ENCODE assay signal across 15 mouse cellular contexts in the genomic region with DNA sequence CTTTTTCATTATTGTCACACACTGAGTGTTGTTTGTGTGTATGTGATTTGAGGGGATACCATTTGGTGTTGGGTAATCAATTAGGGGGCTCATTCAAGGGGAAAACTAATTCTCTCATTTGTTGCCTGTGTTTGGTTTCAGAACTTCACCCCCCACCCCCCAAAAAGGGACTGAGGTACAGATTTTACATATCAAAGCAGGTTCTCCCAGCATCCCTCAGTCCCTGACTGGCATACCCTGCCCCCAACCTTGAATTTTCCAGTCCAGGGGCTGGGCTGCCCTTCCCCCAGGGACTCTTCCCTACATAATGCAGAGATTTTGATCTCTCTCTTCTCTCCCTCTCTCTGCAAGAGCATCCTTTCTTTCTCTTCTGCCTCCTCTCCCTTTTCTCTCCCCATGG.
"Had no signal": no experiment of that assay in that cellular context is flagged by ENCODE, and none has a peak within 500 bp of the region (broad histone marks: within the 10 kb centered on the region; RNA-seq: fewer than 3 reads in every experiment).

No protein-coding gene starts in this region.

- H3K4me2 ChIP-seq: limb, embryonic 15.5 days; liver, embryonic 12.5 days; lung, embryonic 14.5 days had no signal

- H3K36me3 ChIP-seq: limb, embryonic 15.5 days; liver, embryonic 12.5 days had no signal

- DNase-seq: kidney, adult 9 months; kidney, postnatal 36 days; layer of hippocampus, adult 9-11 months; layer of hippocampus, postnatal 36 days; lung, embryonic 14.5 days; lung, postnatal 10 days; midbrain, embryonic 14.5 days; right cerebral cortex, adult 18-20 months; right cerebral cortex, postnatal 25 days; thymus, postnatal 36 days had no signal

- H3K9ac ChIP-seq: limb, embryonic 15.5 days; liver, embryonic 12.5 days; lung, embryonic 14.5 days had no signal

- H3K4me1 ChIP-seq: limb, embryonic 15.5 days; liver, embryonic 12.5 days had no signal

- H3K27me3 ChIP-seq: limb, embryonic 15.5 days; liver, embryonic 12.5 days; megakaryocyte, embryonic 14.5 days had no signal

- H3K4me3 ChIP-seq: limb, embryonic 15.5 days; liver, embryonic 12.5 days; megakaryocyte, embryonic 14.5 days had no signal

- ATAC-seq: liver, embryonic 12.5 days had no signal

- H3K9me3 ChIP-seq: limb, embryonic 15.5 days; liver, embryonic 12.5 days had no signal

- H3K27ac ChIP-seq: kidney, postnatal 0 days; limb, embryonic 15.5 days; liver, embryonic 12.5 days; macrophage had no signal
